Mouse (Mus musculus) stomach, embryonic 15.5 days (tissue): ENCODE measurements around the gene Dync1i1. TPM values are rescaled to one million over a fixed set of nuclear protein-coding genes. Genes with fewer than 3 reads are reported as not detected.

Experiments used
- ATAC-seq: fragments of 200-750 bp; cut with Nextera tagmentation; 2 replicates; pipeline ENCODE4 v1.8.0; 2017; ENCODE audit warnings: low read depth, moderate number of reproducible peaks, moderate TSS enrichment; ENCODE audit not compliant: insufficient read depth, low FRiP score
- H3K27ac ChIP-seq: fragments of 300-500 bp; sonication (generic); 2 replicates; pipeline ENCODE4 v1.5.1; 2015; ENCODE audit warnings: mild to moderate bottlenecking, inconsistent platforms
- H3K27me3 ChIP-seq: fragments of 300-500 bp; sonication (generic); replicated peaks from 2 replicates; pipeline ENCODE4 v1.6.1; 2015; ENCODE audit warnings: inconsistent platforms
- H3K36me3 ChIP-seq: fragments of 300-500 bp; sonication (generic); 2 replicates; pipeline ENCODE4 v1.6.1; 2015; ENCODE audit warnings: inconsistent platforms
- H3K4me1 ChIP-seq: fragments of 300-500 bp; sonication (generic); 2 replicates; pipeline ENCODE4 v1.6.1; 2015; ENCODE audit warnings: inconsistent platforms
- H3K4me2 ChIP-seq: fragments of 300-500 bp; sonication (generic); 2 replicates; pipeline ENCODE4 v1.6.1; 2015; ENCODE audit warnings: mild to moderate bottlenecking, inconsistent platforms
- H3K4me3 ChIP-seq: fragments of 300-500 bp; sonication (generic); replicated peaks from 2 replicates; pipeline ENCODE4 v1.5.1; 2015; ENCODE audit warnings: inconsistent platforms
- H3K9ac ChIP-seq: fragments of 300-500 bp; sonication (generic); 2 replicates; pipeline ENCODE4 v1.6.1; 2015; ENCODE audit warnings: inconsistent platforms
- H3K9me3 ChIP-seq: fragments of 300-500 bp; sonication (generic); 2 replicates; pipeline ENCODE4 v1.6.1; 2016; ENCODE audit warnings: inconsistent platforms
- WGBS: fragments of 180-500 bp; shearing (Covaris S2); methylation state at CpG from one replicate; pipeline ENCODE4 v1.1.7; 2015; 5-methylcytosine and 5-hydroxymethylcytosine counted together
- polyA plus RNA-seq: library from polyadenylated mRNA; unstranded; fragments of >200 nt; fragmentation: Nextera tagmentation; extraction: Ambion mirVana; gene quantifications from 2 replicates; pipeline ENCODE4 v1.2.1, GENCODE M21; 2015

Gene Dync1i1
- polyA plus RNA-seq, 1 experiment from 2014 or later, result 1.2 TPM

DNA sequence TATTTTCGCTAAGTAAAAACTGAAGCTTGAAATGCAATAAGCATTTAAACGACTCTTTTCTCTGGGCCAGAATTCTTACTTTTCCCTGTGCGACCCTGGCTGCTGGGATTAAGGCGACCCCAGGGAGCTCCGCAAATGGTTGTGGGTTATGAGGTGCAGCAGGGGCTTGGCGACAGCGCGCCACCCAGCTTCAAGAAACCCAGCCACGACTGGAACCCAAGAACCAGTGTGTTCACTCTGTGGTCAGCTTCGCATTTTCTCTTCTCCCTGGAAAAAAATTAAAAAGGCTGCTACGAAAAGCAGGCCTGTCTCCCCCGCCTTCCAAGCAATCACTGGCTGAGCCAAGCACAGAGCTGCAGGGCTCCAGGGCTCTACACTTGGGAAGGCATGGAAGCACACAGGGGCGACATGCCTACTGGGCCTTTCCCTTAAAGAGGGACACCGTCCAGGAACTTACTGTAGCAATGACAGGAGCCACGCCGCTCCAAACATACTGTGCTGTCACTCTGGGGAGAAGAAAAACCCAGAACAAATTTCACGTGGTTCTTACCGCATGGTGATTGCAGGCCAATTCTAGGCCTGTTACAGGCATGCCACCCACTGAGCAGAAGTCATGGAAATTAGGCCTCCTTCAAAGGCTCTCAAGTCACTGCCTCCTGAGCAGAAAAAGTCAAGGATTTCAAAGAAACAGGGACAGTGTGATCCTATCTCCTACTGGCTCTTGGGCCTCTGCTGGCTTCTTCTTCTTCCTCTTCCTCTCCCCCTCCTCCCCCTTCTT lies 313.5 kb downstream of the Dync1i1 start:
- no peak for ATAC-seq
- 58% methylated on average over 18 of the region's 18 CpGs for WGBS
- Histone ChIP-seq H3K4me1 (no peaks in the 10 kb centered on the region), H3K36me3 (no peaks in the 10 kb centered on the region), H3K27me3 (no peaks in the 10 kb centered on the region), H3K4me2 (no peak overlapping the region), H3K9ac (no peak overlapping the region), H3K9me3 (no peaks in the 10 kb centered on the region), H3K27ac (no peak overlapping the region), H3K4me3 (no peak overlapping the region)

- no peaks in the 10 kb centered on the region for H3K9me3 ChIP-seq
- no peak for ATAC-seq
- H3K4me2 ChIP-seq, result no peak overlapping the region
- WGBS, result 51% methylated on average over 12 of the region's 12 CpGs
- no peaks in the 10 kb centered on the region for H3K4me1 ChIP-seq
- no peaks in the 10 kb centered on the region for H3K36me3 ChIP-seq
- H3K27ac ChIP-seq, result no peak overlapping the region
- no peak overlapping the region for H3K4me3 ChIP-seq
- no peaks in the 10 kb centered on the region for H3K27me3 ChIP-seq
- H3K9ac ChIP-seq, result no peak overlapping the region
These were observed 321.4 kb downstream of the Dync1i1 start for GRCm38 (mm10) chr6:6046729-6047424.

GRCm38 (mm10) chr6:6052696-6053095 lies 327.3 kb downstream of the Dync1i1 start:
- WGBS, result 62% methylated on average over 11 of the region's 11 CpGs
- no peak overlapping the region for H3K4me3 ChIP-seq
- no peak overlapping the region for H3K27ac ChIP-seq
- H3K27me3 ChIP-seq, result no peaks in the 10 kb centered on the region
- no peaks in the 10 kb centered on the region for H3K9me3 ChIP-seq
- no peak overlapping the region for H3K9ac ChIP-seq
- H3K4me2 ChIP-seq, result no peak overlapping the region
- no peak for ATAC-seq
- no peaks in the 10 kb centered on the region for H3K4me1 ChIP-seq
- no peaks in the 10 kb centered on the region for H3K36me3 ChIP-seq

GRCm38 (mm10) chr6:6053946-6054345 lies 328.5 kb downstream of the Dync1i1 start:
- WGBS, result 81% methylated on average over 3 of the region's 3 CpGs
- ATAC-seq, result no peak
- Histone ChIP-seq H3K4me1 (no peaks in the 10 kb centered on the region), H3K36me3 (no peaks in the 10 kb centered on the region), H3K9me3 (no peaks in the 10 kb centered on the region), H3K4me3 (no peak overlapping the region), H3K27me3 (no peaks in the 10 kb centered on the region), H3K4me2 (no peak overlapping the region), H3K27ac (no peak overlapping the region), H3K9ac (no peak overlapping the region)

DNA sequence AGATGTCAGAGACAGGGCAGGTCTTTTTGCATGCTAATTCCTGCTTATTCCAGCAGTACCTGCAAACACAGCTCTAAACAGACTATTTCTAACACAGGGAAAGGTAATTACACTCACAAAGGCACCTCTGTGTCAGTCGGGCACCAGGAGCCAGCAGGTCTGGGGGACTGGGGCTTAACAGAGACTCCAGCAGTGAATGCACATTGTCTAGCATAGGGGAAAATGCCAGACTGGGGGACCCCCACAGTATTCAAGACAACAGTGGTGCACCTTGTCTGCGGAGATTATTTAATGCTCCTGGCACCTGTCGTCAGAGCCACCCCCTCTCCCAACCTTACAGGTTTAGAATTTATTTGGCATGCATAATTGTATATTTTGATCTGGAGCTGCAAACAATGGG lies 333.1 kb downstream of the Dync1i1 start:
- no peaks in the 10 kb centered on the region for H3K4me1 ChIP-seq
- H3K27ac ChIP-seq, result no peak overlapping the region
- no peaks in the 10 kb centered on the region for H3K27me3 ChIP-seq
- no peak overlapping the region for H3K9ac ChIP-seq
- no peak for ATAC-seq
- no peaks in the 10 kb centered on the region for H3K36me3 ChIP-seq
- H3K9me3 ChIP-seq, result no peaks in the 10 kb centered on the region
- H3K4me3 ChIP-seq, result no peak overlapping the region
- no peak overlapping the region for H3K4me2 ChIP-seq
- WGBS, result 67% methylated on average over 3 of the region's 3 CpGs

GRCm38 (mm10) chr6:6067201-6067600 lies 341.8 kb downstream of the Dync1i1 start:
- ATAC-seq, result no peak

DNA sequence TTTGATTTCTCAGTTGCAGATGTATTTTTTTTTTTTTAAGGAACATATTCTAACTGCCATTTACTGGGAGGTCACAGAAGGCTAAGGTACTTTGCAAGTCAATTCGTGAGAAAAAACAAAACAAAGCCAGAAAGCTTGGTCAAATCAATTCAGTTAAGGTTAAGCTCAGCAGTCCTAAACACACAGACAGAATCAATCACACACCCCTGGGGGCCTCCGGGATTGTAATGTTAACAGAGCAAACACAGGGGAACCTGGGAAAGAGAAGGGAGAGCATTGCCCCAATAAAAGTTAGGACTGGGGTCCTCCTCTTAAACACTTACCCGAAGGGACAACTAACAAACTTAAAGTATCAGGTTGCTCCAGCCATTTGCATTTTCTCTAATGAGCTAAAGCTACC lies 344.6 kb downstream of the Dync1i1 start:
- H3K4me3 ChIP-seq, result no peak overlapping the region
- H3K4me2 ChIP-seq, result no peak overlapping the region
- WGBS, result 18% methylated on average over 3 of the region's 3 CpGs
- ATAC-seq, result no peak
- H3K27me3 ChIP-seq, result no peaks in the 10 kb centered on the region
- H3K4me1 ChIP-seq, result no peaks in the 10 kb centered on the region
- no peaks in the 10 kb centered on the region for H3K9me3 ChIP-seq
- no peaks in the 10 kb centered on the region for H3K36me3 ChIP-seq
- H3K9ac ChIP-seq, result no peak overlapping the region
- H3K27ac ChIP-seq, result no peak overlapping the region

More at GRCm38 (mm10) chr6:6067201-6067600, 341.8 kb downstream of the Dync1i1 start:
- no peaks in the 10 kb centered on the region for H3K9me3 ChIP-seq
- no peak overlapping the region for H3K27ac ChIP-seq
- H3K4me2 ChIP-seq, result no peak overlapping the region
- no peak overlapping the region for H3K4me3 ChIP-seq
- 87% methylated on average over 6 of the region's 6 CpGs for WGBS
- no peaks in the 10 kb centered on the region for H3K4me1 ChIP-seq
- H3K27me3 ChIP-seq, result no peaks in the 10 kb centered on the region
- H3K36me3 ChIP-seq, result no peaks in the 10 kb centered on the region
- H3K9ac ChIP-seq, result no peak overlapping the region

GRCm38 (mm10) chr6:6071038-6071437 lies 345.6 kb downstream of the Dync1i1 start:
- Histone ChIP-seq H3K9ac (no peak overlapping the region), H3K4me2 (no peak overlapping the region), H3K27me3 (no peaks in the 10 kb centered on the region), H3K36me3 (no peaks in the 10 kb centered on the region), H3K4me1 (no peaks in the 10 kb centered on the region), H3K27ac (no peak overlapping the region), H3K4me3 (no peak overlapping the region), H3K9me3 (no peaks in the 10 kb centered on the region)
- ATAC-seq, result no peak
- WGBS, result 77% methylated on average over 7 of the region's 7 CpGs

DNA sequence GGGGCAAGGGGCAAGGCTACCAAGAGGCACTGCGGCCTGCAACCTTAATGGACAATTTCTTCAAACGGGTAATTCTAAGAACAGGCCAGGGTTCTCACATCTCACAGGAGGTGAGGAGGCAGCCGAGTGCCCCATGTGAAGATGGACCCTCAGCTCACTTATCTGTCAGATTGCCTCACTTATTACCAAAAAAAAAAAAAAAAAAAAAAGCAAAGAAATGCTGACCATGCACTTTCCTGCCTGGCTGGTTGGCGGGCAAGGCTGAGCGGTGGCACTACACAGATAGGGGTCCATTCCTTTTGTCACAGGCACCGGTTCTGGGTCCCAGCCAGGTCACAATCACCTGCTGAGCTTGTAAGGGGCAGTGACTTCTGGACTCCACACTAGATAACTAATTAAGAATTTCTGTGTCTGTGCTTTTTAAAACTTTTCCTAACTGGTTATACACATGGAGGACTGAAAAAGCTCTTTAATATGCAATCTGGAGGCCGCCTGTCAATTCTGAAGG lies 350.6 kb downstream of the Dync1i1 start:
- peaks cover 3% of the 10 kb centered on the region; the same call in 1 of the 2 replicates for H3K36me3 ChIP-seq
- H3K27me3 ChIP-seq, result no peaks in the 10 kb centered on the region
- no peaks in the 10 kb centered on the region for H3K9me3 ChIP-seq
- no peak for ATAC-seq
- H3K4me1 ChIP-seq, result no peaks in the 10 kb centered on the region
- WGBS, result 91% methylated on average over 7 of the region's 7 CpGs
- H3K27ac ChIP-seq, result no peak overlapping the region
- no peak overlapping the region for H3K4me3 ChIP-seq
- no peak overlapping the region for H3K9ac ChIP-seq
- no peak overlapping the region for H3K4me2 ChIP-seq

- ATAC-seq, result no peak
- Histone ChIP-seq H3K27ac (no peak overlapping the region), H3K9me3 (no peaks in the 10 kb centered on the region), H3K9ac (no peak overlapping the region), H3K4me1 (no peaks in the 10 kb centered on the region), H3K4me3 (no peak overlapping the region), H3K4me2 (no peak overlapping the region), H3K27me3 (no peaks in the 10 kb centered on the region), H3K36me3 (peaks cover 3% of the 10 kb centered on the region; the same call in 1 of the 2 replicates)
- WGBS, result 67% methylated on average over 4 of the region's 4 CpGs
These were observed 351.8 kb downstream of the Dync1i1 start for GRCm38 (mm10) chr6:6077234-6077633.
